Mouse (Mus musculus): ENCODE data around the gene Kidins220.

Gene Kidins220

GRCm38 (mm10) chr12:24963393-24964022 lies 11.2 kb upstream of the Kidins220 start:
- peak; percentile 51 for DNase-seq (ENCODE audit: low read depth)

- DNase-seq (ENCODE audit: low read depth), result no peak
Observed at GRCm38 (mm10) chr12:24965406-24965805, 9.3 kb upstream of the Kidins220 start.

- DNase-seq (ENCODE audit: low read depth), result no peak
Observed at GRCm38 (mm10) chr12:24966046-24966445, 8.7 kb upstream of the Kidins220 start.

GRCm38 (mm10) chr12:24971490-24972200 lies 3.1 kb upstream of the Kidins220 start:
- DNase-seq (ENCODE audit: low read depth), result no peak

GRCm38 (mm10) chr12:24972371-24973350 lies 2.1 kb upstream of the Kidins220 start:
- no peak for DNase-seq (ENCODE audit: low read depth)

GRCm38 (mm10) chr12:24973586-24973985 lies 1.1 kb upstream of the Kidins220 start:
- no peak for DNase-seq (ENCODE audit: low read depth)

GRCm38 (mm10) chr12:24975115-24975733 lies 499 bp downstream of the Kidins220 start:
- DNase-seq (ENCODE audit: low read depth), result peak; percentile 86

- DNase-seq (ENCODE audit: low read depth), result no peak
Observed at GRCm38 (mm10) chr12:24985226-24985625, 10.5 kb downstream of the Kidins220 start.

GRCm38 (mm10) chr12:24995350-24995749 lies 20.6 kb downstream of the Kidins220 start:
- no peak for DNase-seq (ENCODE audit: low read depth)

- no peak for DNase-seq (ENCODE audit: low read depth)
Observed at GRCm38 (mm10) chr12:25005350-25005749, 30.6 kb downstream of the Kidins220 start.

- DNase-seq (ENCODE audit: low read depth), result no peak
Observed at GRCm38 (mm10) chr12:25009957-25010356, 35.2 kb downstream of the Kidins220 start.

- no peak for DNase-seq (ENCODE audit: low read depth)
Observed at GRCm38 (mm10) chr12:25010416-25010815, 35.7 kb downstream of the Kidins220 start.

- no peak for DNase-seq (ENCODE audit: low read depth)
Observed at GRCm38 (mm10) chr12:25011733-25012367, 37.1 kb downstream of the Kidins220 start.

- DNase-seq (ENCODE audit: low read depth), result no peak
Observed at GRCm38 (mm10) chr12:25012555-25013540, 38.1 kb downstream of the Kidins220 start.

- DNase-seq (ENCODE audit: low read depth), result no peak
Observed at GRCm38 (mm10) chr12:25014307-25014927, 39.7 kb downstream of the Kidins220 start.

GRCm38 (mm10) chr12:25014938-25015337 lies 40.2 kb downstream of the Kidins220 start:
- no peak for DNase-seq (ENCODE audit: low read depth)

GRCm38 (mm10) chr12:25016995-25017394 lies 42.3 kb downstream of the Kidins220 start:
- peak; percentile 22 for DNase-seq (ENCODE audit: low read depth)

GRCm38 (mm10) chr12:25021057-25021456 lies 46.3 kb downstream of the Kidins220 start:
- no peak for DNase-seq (ENCODE audit: low read depth)

GRCm38 (mm10) chr12:25024862-25025545 lies 50.3 kb downstream of the Kidins220 start:
- peak; percentile 7 for DNase-seq (ENCODE audit: low read depth)

Measured in 416B (cell line).